Comparison of ENCODE assay signal across 8 mouse cellular contexts in genomic region chr4:122884481-122885340, GRCm38 (mm10). TPM values are rescaled to one million over a fixed set of nuclear protein-coding genes. Genes with fewer than 3 reads are reported as not detected.
A peak's percentile ranks its signal among the peaks of the same experiment; 100 is the strongest.
DNase-seq lines count a peak whose midpoint lies in the region; ATAC-seq and TF ChIP-seq lines count a peak whose summit lies in the region.

No protein-coding gene starts in this region.

- TF ChIP-seq CTCF in G1E (IDR thresholded peaks at IDR 0.05; ENCODE audit: low read depth, low read length): no peak

- no peak for ATAC-seq in G1E (ENCODE audit: extremely low read depth, insufficient number of reproducible peaks, low FRiP score, poor library complexity, severe bottlenecking)
- no peak for ATAC-seq in forebrain, embryonic 11.5 days (replicated peaks; ENCODE audit: low FRiP score)
- ATAC-seq in lung, embryonic 15.5 days (ENCODE audit: borderline replicate concordance, extremely low read depth, low FRiP score, low TSS enrichment): no peak
- no peak for ATAC-seq in stomach, embryonic 16.5 days (ENCODE audit: insufficient read depth, low FRiP score)

- H3K27ac ChIP-seq in forebrain, embryonic 11.5 days (ENCODE audit: low read depth, low read length): peak overlapping the region; percentile 93; the same call in 1 of the 2 replicates
- H3K27ac ChIP-seq in lung, embryonic 15.5 days: peak overlapping the region; percentile 99
- peak overlapping the region; percentile 98 for H3K27ac ChIP-seq in stomach, embryonic 16.5 days (ENCODE audit: low read length)

- H3K27me3 ChIP-seq in G1E (ENCODE audit: insufficient read depth, low read length): no peaks in the 10 kb centered on the region
- H3K27me3 ChIP-seq in forebrain, embryonic 11.5 days (ENCODE audit: control insufficient read depth, insufficient read depth, low read length): no peaks in the 10 kb centered on the region
- no peaks in the 10 kb centered on the region for H3K27me3 ChIP-seq in lung, embryonic 15.5 days
- no peaks in the 10 kb centered on the region for H3K27me3 ChIP-seq in stomach, embryonic 16.5 days (ENCODE audit: control insufficient read depth, insufficient read depth, low read length)

- peak overlapping the region; percentile 64 for H3K9ac ChIP-seq in forebrain, embryonic 11.5 days (ENCODE audit: low read length)
- H3K9ac ChIP-seq in lung, embryonic 15.5 days: peak overlapping the region; percentile 67
- H3K9ac ChIP-seq in stomach, embryonic 16.5 days (ENCODE audit: low read length): peak overlapping the region; percentile 87

- 55% methylated on average over 12 of the region's 12 CpGs for WGBS in forebrain, embryonic 11.5 days
- 24% methylated on average over 12 of the region's 12 CpGs for WGBS in lung, embryonic 15.5 days
- 23% methylated on average over 12 of the region's 12 CpGs for WGBS in stomach, embryonic 16.5 days

- H3K4me3 ChIP-seq in G1E (ENCODE audit: low read depth, low read length): peak overlapping the region; percentile 80
- H3K4me3 ChIP-seq in forebrain, embryonic 11.5 days (ENCODE audit: low read depth, low read length): peak overlapping the region; percentile 77
- peak overlapping the region; percentile 75 for H3K4me3 ChIP-seq in lung, embryonic 15.5 days
- H3K4me3 ChIP-seq in stomach, embryonic 16.5 days (replicated peaks; ENCODE audit: low read length): peak overlapping the region; percentile 85

- peak; percentile 12 to 32 for DNase-seq in B cell, adult 2 months
- no peak for DNase-seq in G1E (ENCODE audit: low spot score)
- no peak for DNase-seq in forebrain, embryonic 11.5 days (ENCODE audit: low spot score)
- DNase-seq in kidney, adult 11 months: peak; percentile 35
- DNase-seq in right cerebral cortex, adult 18-20 months: no peak
- no peak for DNase-seq in layer of hippocampus, adult 11-12 months (ENCODE audit: low spot score)

- peaks cover 22% of the 10 kb centered on the region for H3K36me3 ChIP-seq in G1E (replicated peaks)
- H3K36me3 ChIP-seq in forebrain, embryonic 11.5 days (ENCODE audit: control insufficient read depth, insufficient read depth, low read length): no peaks in the 10 kb centered on the region
- H3K36me3 ChIP-seq in lung, embryonic 15.5 days: no peaks in the 10 kb centered on the region
- H3K36me3 ChIP-seq in stomach, embryonic 16.5 days (ENCODE audit: control insufficient read depth, insufficient read depth, low read length): no peaks in the 10 kb centered on the region

- peak overlapping the region; percentile 86 for H3K4me2 ChIP-seq in forebrain, embryonic 11.5 days (ENCODE audit: low read depth, low read length, severe bottlenecking)
- peak overlapping the region; percentile 53 for H3K4me2 ChIP-seq in lung, embryonic 15.5 days
- H3K4me2 ChIP-seq in stomach, embryonic 16.5 days (ENCODE audit: low read depth, low read length): peak overlapping the region; percentile 76

- H3K9me3 ChIP-seq in G1E (replicated peaks): no peaks in the 10 kb centered on the region
- no peaks in the 10 kb centered on the region for H3K9me3 ChIP-seq in forebrain, embryonic 11.5 days (ENCODE audit: control insufficient read depth, low read length)
- no peaks in the 10 kb centered on the region for H3K9me3 ChIP-seq in lung, embryonic 15.5 days
- no peaks in the 10 kb centered on the region for H3K9me3 ChIP-seq in stomach, embryonic 16.5 days (replicated peaks; ENCODE audit: control insufficient read depth, low read length)

- H3K4me1 ChIP-seq in G1E (ENCODE audit: insufficient read depth, low read depth, low read length): peaks cover 40% of the 10 kb centered on the region
- H3K4me1 ChIP-seq in forebrain, embryonic 11.5 days (replicated peaks; ENCODE audit: control insufficient read depth, insufficient read depth, low read length): peaks cover 6% of the 10 kb centered on the region; the same call in 1 of the 2 replicates
- H3K4me1 ChIP-seq in lung, embryonic 15.5 days: peaks cover 29% of the 10 kb centered on the region
- peaks cover 34% of the 10 kb centered on the region for H3K4me1 ChIP-seq in stomach, embryonic 16.5 days (ENCODE audit: control insufficient read depth, insufficient read depth, low read length)

RNA-seq across cellular contexts. Expression of gene Cap1, which starts 1.1 kb away (rescaled TPM):
- total RNA-seq in G1E (2014; fragmentation: Nextera tagmentation) (186 and 190 TPM in 2 replicates), G1E (2017) (230 and 256 TPM in 2 replicates)
- polyA plus RNA-seq in G1E (2012): 21.1 and 28.2 TPM in 2 replicates
- polyA plus RNA-seq in forebrain, embryonic 11.5 days (2014; fragmentation: Nextera tagmentation; extraction: Ambion mirVana): 69.4 and 73.9 TPM in 2 replicates
- polyA plus RNA-seq in lung, embryonic 15.5 days (2015; fragmentation: Nextera tagmentation; extraction: Ambion mirVana): 61.7 and 70.2 TPM in 2 replicates
- polyA plus RNA-seq in stomach, embryonic 16.5 days (2015; fragmentation: Nextera tagmentation; extraction: Ambion mirVana): 75.1 and 99.6 TPM in 2 replicates

RNA-seq across cellular contexts. Expression of gene Ppt1, which starts 48.7 kb away (rescaled TPM):
- total RNA-seq in G1E (2014; fragmentation: Nextera tagmentation) (70.4 and 70.9 TPM in 2 replicates), G1E (2017) (52.0 and 56.7 TPM in 2 replicates)
- 6.6 and 9.3 TPM in 2 replicates for polyA plus RNA-seq in G1E (2012)
- polyA plus RNA-seq in forebrain, embryonic 11.5 days (2014; fragmentation: Nextera tagmentation; extraction: Ambion mirVana): 76.4 and 81.0 TPM in 2 replicates
- polyA plus RNA-seq in lung, embryonic 15.5 days (2015; fragmentation: Nextera tagmentation; extraction: Ambion mirVana): 62.1 and 73.1 TPM in 2 replicates
- polyA plus RNA-seq in stomach, embryonic 16.5 days (2015; fragmentation: Nextera tagmentation; extraction: Ambion mirVana): 79.3 and 90.6 TPM in 2 replicates

Comparison
In these comparisons a context has a peak if more than half of its experiments do, and no peak if none do; other contexts are left out.
1. DNase-seq: peak in B cell, adult 2 months (2 of 2) and kidney, adult 11 months (single experiment); none in G1E (single experiment), forebrain, embryonic 11.5 days (single experiment), right cerebral cortex, adult 18-20 months (single experiment) and layer of hippocampus, adult 11-12 months (single experiment).
2. Peak in every context shown above with its lines, with median percentiles within 50 percentile points of each other: H3K4me3 ChIP-seq, H3K27ac ChIP-seq, H3K4me2 ChIP-seq and H3K9ac ChIP-seq.